Mouse (Mus musculus) thymus, adult 2 months (tissue): Measurements from ENCODE around the gene Fbxo31. TPM values are rescaled to one million over a fixed set of nuclear protein-coding genes. Genes with fewer than 3 reads are reported as not detected.
"Not testable (repeated sequence)": the region's sequence is repeated elsewhere in the genome, so short reads cannot be mapped to it uniquely, and the experiment has no call there.

ENCODE experiments used
- DNase-seq: peaks from one replicate; pipeline ENCODE4 v3.0.0; 2021
- H3K27ac ChIP-seq: fragments of 200-500 bp; 2 replicates; pipeline ENCODE4 v1.5.1; 2012; ENCODE audit warnings: low read length, control low read depth; ENCODE audit not compliant: control insufficient read depth, insufficient read depth
- H3K27me3 ChIP-seq: fragments of 200-500 bp; 2 replicates; pipeline ENCODE4 v1.6.1; 2012; ENCODE audit warnings: mild to moderate bottlenecking, low read length, moderate library complexity, mixed read lengths; ENCODE audit not compliant: control insufficient read depth, insufficient read depth
- H3K36me3 ChIP-seq: fragments of 200-500 bp; 2 replicates; pipeline ENCODE4 v1.6.1; 2012; ENCODE audit warnings: mild to moderate bottlenecking, low read length, moderate library complexity; ENCODE audit not compliant: control insufficient read depth, insufficient read depth
- H3K4me1 ChIP-seq: fragments of 200-500 bp; replicated peaks from 2 replicates; pipeline ENCODE4 v1.6.1; 2012; ENCODE audit warnings: low read length; ENCODE audit not compliant: control insufficient read depth, insufficient read depth
- H3K4me3 ChIP-seq: fragments of 200-500 bp; 2 replicates; pipeline ENCODE4 v1.5.1; 2012; ENCODE audit warnings: mild to moderate bottlenecking, low read length, control low read depth, moderate library complexity; ENCODE audit not compliant: control insufficient read depth, insufficient read depth
- CTCF ChIP-seq: fragments of 200-500 bp; IDR thresholded peaks from 2 replicates; pipeline ENCODE4 v1.5.1; 2012; ENCODE audit warnings: mild to moderate bottlenecking, control low read depth, low read length, moderate library complexity, borderline replicate concordance; ENCODE audit not compliant: control insufficient read depth, poor library complexity, insufficient read depth; ENCODE audit errors: extremely low read depth
- POLR2A ChIP-seq: fragments of 200-500 bp; IDR thresholded peaks from 2 replicates; pipeline ENCODE4 v1.6.1; 2012; ENCODE audit warnings: mild to moderate bottlenecking, low read length, control low read depth, moderate library complexity; ENCODE audit not compliant: control insufficient read depth, poor library complexity, insufficient read depth; ENCODE audit errors: extremely low read depth
- WGBS: fragments of 180-500 bp; shearing (Covaris S2); methylation state at CpG from one replicate; pipeline ENCODE4 v1.1.7; 2018; 5-methylcytosine and 5-hydroxymethylcytosine counted together
- polyA plus RNA-seq: library from polyadenylated mRNA; depleted of rRNA; stranded (reverse); fragments of >200 nt; gene quantifications from 2 replicates; pipeline ENCODE4 v1.2.3, GENCODE M21; 2012

Gene Fbxo31
- polyA plus RNA-seq, 1 experiment, result 39.8 TPM

GRCm38 (mm10) chr8:121598892-121599291, 20.3 kb upstream of the Fbxo31 start:
- Histone ChIP-seq H3K4me3 (no peak overlapping the region), H3K27ac (no peak overlapping the region), H3K36me3 (peaks cover 26% of the 10 kb centered on the region), H3K27me3 (no peaks in the 10 kb centered on the region), H3K4me1 (no peaks in the 10 kb centered on the region)
- 18% methylated on average over 7 of the region's 7 CpGs for WGBS
- TF ChIP-seq CTCF (peak; percentile 84), POLR2A (no peak)
- DNase-seq, result peak; percentile 79

DNA sequence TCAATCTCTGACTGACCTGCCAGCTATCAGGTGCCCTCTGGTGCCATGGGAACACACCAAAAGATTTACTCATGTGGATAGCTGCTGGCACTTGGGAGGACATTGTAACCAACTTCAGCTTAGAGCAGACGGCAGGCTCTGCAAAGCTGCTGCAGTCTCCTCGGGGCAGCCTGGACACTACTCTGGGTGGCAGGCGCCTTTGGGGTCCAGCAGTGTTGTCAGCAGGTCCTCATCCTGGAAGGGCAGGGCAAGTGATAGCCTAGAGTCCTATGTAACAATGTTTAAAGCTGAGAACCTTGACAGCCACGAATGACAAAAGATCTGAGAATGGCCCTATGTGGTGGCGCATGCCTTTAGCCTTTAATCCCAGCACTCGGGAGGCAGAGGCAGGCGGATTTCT, 19.6 kb upstream of the Fbxo31 start:
- TF ChIP-seq POLR2A (no peak), CTCF (no peak)
- no peak for DNase-seq
- WGBS, result 97% methylated on average over 7 of the region's 7 CpGs
- Histone ChIP-seq H3K4me3 (no peak overlapping the region), H3K4me1 (no peaks in the 10 kb centered on the region), H3K36me3 (peaks cover 26% of the 10 kb centered on the region), H3K27ac (no peak overlapping the region), H3K27me3 (no peaks in the 10 kb centered on the region)

- 79% methylated on average over 2 of the region's 2 CpGs for WGBS
- peaks cover 26% of the 10 kb centered on the region for H3K36me3 ChIP-seq
- DNase-seq, H3K27me3 ChIP-seq, H3K27ac ChIP-seq, H3K4me1 ChIP-seq, H3K4me3 ChIP-seq: not testable (repeated sequence)
Measured at GRCm38 (mm10) chr8:121597492-121597891, 18.9 kb upstream of the Fbxo31 start.

GRCm38 (mm10) chr8:121593983-121594382, 15.4 kb upstream of the Fbxo31 start:
- H3K4me1 ChIP-seq, result peaks cover 10% of the 10 kb centered on the region
- H3K27ac ChIP-seq, result no peak overlapping the region
- H3K4me3 ChIP-seq, result no peak overlapping the region
- DNase-seq, result no peak
- 89% methylated on average over 9 of the region's 9 CpGs for WGBS
- TF ChIP-seq CTCF (no peak), POLR2A (no peak)
- no peaks in the 10 kb centered on the region for H3K27me3 ChIP-seq
- peaks cover 21% of the 10 kb centered on the region for H3K36me3 ChIP-seq

GRCm38 (mm10) chr8:121593293-121593692, 14.7 kb upstream of the Fbxo31 start:
- 97% methylated on average over 5 of the region's 5 CpGs for WGBS
- DNase-seq, result no peak
- no peak for TF ChIP-seq POLR2A
- no peak for TF ChIP-seq CTCF
- peaks cover 10% of the 10 kb centered on the region for H3K4me1 ChIP-seq
- H3K4me3 ChIP-seq, result no peak overlapping the region
- H3K36me3 ChIP-seq, result peaks cover 21% of the 10 kb centered on the region
- H3K27ac ChIP-seq, result no peak overlapping the region
- no peaks in the 10 kb centered on the region for H3K27me3 ChIP-seq

- TF ChIP-seq CTCF (peak; percentile 28; the same call in 1 of the 2 replicates), POLR2A (no peak)
- peak; percentile 64 for DNase-seq
- H3K36me3 ChIP-seq, result peaks cover 10% of the 10 kb centered on the region
- H3K27ac ChIP-seq, result peak overlapping the region; percentile 45; the same call in 1 of the 2 replicates
- WGBS, result 21% methylated on average over 20 of the region's 20 CpGs
- peak overlapping the region; percentile 68 for H3K4me3 ChIP-seq
- H3K4me1 ChIP-seq, result peaks cover 10% of the 10 kb centered on the region
- no peaks in the 10 kb centered on the region for H3K27me3 ChIP-seq
Measured at GRCm38 (mm10) chr8:121591178-121592066, 12.8 kb upstream of the Fbxo31 start.
